Mouse (Mus musculus) adrenal gland, postnatal 25 days (tissue): ENCODE data around the gene Macf1. TPM values are rescaled to one million over a fixed set of nuclear protein-coding genes. Genes with fewer than 3 reads are reported as not detected.
"Not testable (repeated sequence)": the region's sequence is repeated elsewhere in the genome, so short reads cannot be mapped to it uniquely, and the experiment has no call there.

Experiments used
- DNase-seq: peaks from one replicate; pipeline ENCODE4 v3.0.0; 2021; ENCODE audit warnings: mixed read lengths
- total RNA-seq: library from RNA; stranded (reverse); gene quantifications from 2 replicates; pipeline ENCODE4 v1.2.3, GENCODE M21; 2021

The Macf1 gene
- total RNA-seq, 1 experiment from 2014 or later = 187 TPM

- DNase-seq = peak; percentile 80
Observed at GRCm38 (mm10) chr4:123342642-123343470, 341.3 kb downstream of the Macf1 start, which contains the start of gene Bmp8a. Gene Bmp8a (minus strand): TSS chr4:123343252.

GRCm38 (mm10) chr4:123342091-123342641 lies 342.0 kb downstream of the Macf1 start:
- DNase-seq = no peak

DNA sequence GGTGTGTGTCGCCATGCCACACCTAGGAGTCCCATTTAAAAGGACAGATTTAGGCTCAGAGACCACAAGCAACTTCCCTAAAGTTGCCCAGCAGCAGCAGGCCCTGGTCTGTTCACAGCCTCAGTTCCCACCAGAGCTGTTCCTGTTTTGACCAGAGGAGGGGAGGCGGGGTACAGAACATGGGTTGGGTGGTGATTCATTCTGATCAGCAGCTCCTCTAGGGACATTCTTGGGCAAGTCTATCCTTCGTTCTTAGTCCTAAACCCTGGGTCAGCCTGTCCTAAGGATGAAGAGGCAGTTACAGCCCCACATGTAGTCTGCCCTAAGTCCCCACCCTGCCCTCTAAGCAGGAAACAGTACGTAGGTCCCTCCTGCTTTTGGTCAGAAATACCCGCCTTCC lies 343.9 kb downstream of the Macf1 start:
- DNase-seq = no peak

DNA sequence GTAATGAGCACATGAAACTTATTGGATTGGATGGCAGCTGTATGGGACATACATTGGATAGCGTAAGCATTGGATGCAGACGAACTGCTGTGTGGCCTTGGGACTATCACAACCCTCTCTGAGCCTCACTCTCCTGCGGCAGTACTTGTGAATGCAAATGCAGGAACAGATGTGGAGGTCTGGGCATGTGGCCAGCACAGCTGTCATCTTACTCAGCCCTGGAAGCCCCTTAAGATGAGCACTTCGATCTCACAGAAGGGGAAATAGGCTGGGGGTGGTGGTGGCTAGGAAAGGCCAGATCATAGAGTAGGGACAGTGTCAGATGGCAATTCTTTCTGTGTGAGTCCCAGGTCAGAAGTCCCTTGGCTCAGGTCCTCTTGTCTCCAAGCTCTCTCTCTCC lies 346.5 kb downstream of the Macf1 start:
- DNase-seq = no peak

GRCm38 (mm10) chr4:123335796-123336585 lies 348.2 kb downstream of the Macf1 start:
- DNase-seq = no peak

DNA sequence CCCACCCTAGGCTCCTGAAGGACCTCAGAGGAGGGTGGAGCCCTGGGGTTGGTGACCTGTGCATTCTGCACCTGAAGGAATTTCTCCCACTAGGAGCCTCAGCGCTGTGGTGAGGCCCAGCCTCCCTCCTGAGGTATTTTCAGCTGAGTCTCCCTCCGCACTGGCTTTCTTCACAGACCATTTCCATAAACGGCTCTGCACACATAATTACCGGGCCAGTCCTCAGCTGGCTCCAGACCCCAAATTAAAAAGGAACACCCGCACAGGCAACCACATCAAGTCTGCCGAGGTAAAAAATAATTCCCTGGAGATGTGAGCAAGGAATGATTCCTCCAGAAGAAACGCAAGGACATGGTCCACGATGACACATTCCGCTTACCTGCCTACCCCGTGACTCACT lies 348.9 kb downstream of the Macf1 start:
- DNase-seq = not testable (repeated sequence)

DNA sequence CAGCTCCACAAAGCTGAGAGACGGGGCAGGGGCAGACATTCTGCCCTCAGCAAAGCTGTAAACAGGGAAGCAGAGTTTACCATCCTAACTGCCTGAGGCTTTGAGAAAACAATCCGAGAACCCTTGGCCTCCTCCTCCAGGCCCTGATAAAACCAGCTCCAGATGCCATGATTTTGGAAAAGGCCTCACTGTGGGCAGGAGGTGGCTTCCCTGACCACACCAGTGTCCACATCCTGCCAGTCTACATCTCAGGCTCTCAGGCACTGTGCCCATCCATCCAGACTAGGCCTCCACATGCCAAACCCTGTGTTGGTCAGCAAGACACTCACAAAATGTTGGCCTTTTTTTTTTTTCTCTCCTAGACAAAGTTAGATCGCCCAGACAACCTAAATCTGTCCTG lies 350.0 kb downstream of the Macf1 start:
- no peak for DNase-seq

- no peak for DNase-seq
Observed at GRCm38 (mm10) chr4:123333151-123333550, 351.0 kb downstream of the Macf1 start.

DNA sequence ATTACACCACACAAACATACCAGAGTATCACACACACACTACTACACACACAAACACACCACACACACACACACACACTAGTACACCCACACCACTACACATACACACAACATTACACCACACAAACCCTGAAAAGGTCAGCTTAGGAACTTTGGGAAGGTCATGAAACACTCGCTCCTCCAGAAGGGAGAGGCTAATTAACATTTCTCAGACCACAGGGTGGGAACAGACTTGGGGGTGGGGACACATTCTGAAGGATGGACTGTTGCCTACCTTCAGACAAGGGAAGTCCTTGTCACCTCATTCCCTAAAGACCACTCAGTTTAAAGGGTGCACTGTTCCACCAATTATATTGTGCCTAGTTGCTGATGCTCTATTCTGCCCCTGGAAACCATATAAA lies 352.2 kb downstream of the Macf1 start:
- not testable (repeated sequence) for DNase-seq

- no peak for DNase-seq
Observed at GRCm38 (mm10) chr4:123331326-123331725, 352.8 kb downstream of the Macf1 start.

- no peak for DNase-seq
Observed at GRCm38 (mm10) chr4:123328946-123329345, 355.2 kb downstream of the Macf1 start.

- no peak for DNase-seq
Observed at GRCm38 (mm10) chr4:123327630-123328029, 356.5 kb downstream of the Macf1 start.

DNA sequence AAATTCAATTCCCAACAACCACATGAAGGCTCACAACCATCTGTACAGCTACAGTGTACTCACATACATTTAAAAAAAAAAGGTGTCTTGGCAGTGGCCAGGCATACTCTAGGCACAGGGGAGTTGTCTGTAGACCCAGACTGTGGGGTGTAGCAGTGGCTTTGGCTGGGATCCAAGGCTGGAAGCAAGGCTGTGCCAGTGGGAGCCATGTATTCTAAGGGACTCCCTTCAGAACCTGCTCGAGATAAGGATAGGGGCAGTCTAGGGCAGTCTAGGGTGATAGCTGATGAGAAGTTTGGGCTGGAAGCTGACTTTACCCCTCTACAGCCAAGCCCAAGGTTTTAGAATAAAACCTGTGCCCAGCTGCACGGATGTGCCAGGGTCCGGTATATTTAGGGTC lies 358.1 kb downstream of the Macf1 start:
- DNase-seq = no peak

DNA sequence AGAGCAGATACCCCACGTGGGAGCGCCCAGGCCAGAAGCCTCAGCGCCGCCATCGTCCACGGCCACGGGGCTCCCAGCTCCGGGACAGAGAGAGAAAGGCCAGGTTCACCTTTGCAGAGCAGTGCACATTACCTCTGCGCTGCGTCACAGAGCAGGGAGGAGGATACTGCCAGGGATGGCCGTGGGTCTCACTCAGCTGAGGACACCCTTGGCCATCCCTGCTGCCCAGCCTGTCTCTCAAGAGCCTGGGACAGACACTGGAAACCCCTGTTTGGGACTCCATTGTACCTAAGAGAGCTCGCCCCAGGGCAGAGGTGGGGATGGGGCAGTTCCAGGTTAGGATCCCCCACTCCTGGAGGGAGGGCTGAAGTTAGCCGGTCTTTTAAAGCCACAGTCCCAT lies 360.6 kb downstream of the Macf1 start, which contains the start of gene Oxct2a:
Gene Oxct2a, minus strand, starts transcription at position 101 of the 400 bp plus-strand sequence.
- no peak for DNase-seq

DNA sequence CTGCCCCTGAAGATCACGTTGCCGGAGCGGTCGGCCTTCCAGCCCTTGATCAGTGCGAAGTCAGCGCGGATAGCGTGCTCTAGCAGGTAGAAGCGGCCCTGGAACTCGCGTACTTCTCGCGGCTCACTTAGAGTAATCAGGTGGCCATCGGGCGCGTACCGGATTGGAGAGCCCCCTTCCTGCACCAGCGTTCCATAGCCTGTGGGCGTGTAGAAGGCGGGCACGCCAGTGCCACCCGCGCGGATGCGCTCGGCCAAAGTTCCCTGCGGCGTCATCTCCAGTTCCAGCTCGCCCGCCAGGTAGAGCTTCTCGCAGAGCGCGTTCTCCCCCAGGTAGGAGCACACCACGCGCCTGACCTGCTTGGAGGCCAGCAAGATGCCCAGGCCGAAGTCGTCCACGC lies 361.2 kb downstream of the Macf1 start:
- DNase-seq = not testable (repeated sequence)

- DNase-seq = no peak
Observed at GRCm38 (mm10) chr4:123314497-123314896, 369.7 kb downstream of the Macf1 start.

GRCm38 (mm10) chr4:123313010-123313409 lies 371.1 kb downstream of the Macf1 start:
- DNase-seq = no peak

- no peak for DNase-seq
Observed at GRCm38 (mm10) chr4:123311845-123312244, 372.3 kb downstream of the Macf1 start.

GRCm38 (mm10) chr4:123308292-123308691 lies 375.9 kb downstream of the Macf1 start:
- no peak for DNase-seq

DNA sequence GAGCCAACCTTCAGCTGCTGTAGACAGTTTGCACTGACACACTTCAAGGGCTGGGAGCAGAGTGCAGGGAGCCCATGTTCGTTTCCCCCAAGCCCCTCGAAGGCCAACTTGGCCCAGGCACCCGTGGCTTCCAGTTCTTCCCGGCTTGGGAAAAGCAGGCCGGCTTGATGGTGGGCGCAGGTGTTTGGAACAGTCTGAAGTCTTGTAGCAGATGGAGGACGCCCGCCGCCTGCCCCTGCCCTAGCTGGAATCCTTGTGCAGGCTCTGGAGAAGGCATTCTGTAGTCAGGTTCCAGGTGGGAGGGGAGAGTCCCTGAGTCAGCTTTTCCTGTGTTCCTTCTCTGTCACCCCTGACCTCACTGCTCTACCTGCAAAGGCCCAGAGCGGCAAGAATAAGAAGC lies 377.2 kb downstream of the Macf1 start:
- no peak for DNase-seq

- DNase-seq = no peak
Observed at GRCm38 (mm10) chr4:123305789-123306188, 378.4 kb downstream of the Macf1 start.
